Mouse (Mus musculus) erythroblast, embryonic 14.5 days (primary cell): ENCODE results near the gene Pkp4.

Source experiments
- GATA1 ChIP-seq: IDR thresholded peaks from 2 replicates; pipeline ENCODE4 v1.6.1; 2012; ENCODE audit warnings: low read length, inconsistent platforms, mixed read lengths
- TAL1 ChIP-seq: IDR thresholded peaks from 3 replicates; pipeline ENCODE4 v1.6.1; 2012; ENCODE audit warnings: low read length, inconsistent platforms, mixed read lengths

DNA sequence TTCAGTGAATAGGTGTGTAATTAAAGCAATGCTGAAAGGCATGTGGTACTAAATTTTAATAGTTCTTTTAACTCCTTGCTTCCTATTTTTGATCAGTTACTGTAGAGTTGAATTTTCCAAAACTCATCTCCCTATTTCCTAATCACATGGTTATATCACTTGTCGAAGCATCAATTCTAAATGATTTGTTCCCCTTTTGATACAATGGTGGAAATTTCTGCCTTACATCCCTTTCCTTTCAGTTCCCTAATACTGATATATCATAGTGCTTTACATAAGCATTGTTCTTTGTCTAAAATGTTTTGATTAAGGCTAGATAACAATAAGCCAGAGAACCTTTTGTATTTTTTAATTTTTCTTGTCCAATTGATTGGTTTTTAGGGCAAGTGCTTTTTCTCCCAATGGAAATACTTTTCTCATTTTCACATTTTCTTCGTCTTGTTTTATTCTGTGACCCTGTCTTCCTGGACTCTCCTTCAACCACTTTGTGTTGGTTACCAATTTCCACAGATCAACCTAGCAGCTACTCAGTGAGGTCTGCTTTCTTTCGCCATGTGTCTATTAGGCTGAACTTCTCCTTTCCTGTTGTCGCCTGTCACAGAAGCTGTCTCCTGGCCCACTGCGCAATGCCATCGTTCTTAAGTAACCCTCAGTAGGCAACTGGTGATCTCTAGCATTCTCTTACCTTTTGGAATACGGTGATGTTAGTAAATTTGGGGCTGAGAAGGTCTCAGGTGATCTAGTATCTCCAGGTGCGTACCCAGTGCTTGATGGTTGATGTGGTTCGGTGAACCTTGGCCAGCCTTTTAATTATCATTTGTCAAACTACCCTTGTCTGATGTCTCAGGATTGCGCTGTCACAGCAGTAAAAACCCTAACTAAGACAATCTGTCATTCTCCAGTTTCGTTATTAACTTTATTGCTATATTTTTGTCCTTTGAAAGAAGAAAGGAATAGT lies 23.7 kb downstream of the Pkp4 start:
- no peak for TF ChIP-seq GATA1
- no peak for TF ChIP-seq TAL1
